Comparison of ENCODE assay signal across 9 mouse cellular contexts in the genomic region with DNA sequence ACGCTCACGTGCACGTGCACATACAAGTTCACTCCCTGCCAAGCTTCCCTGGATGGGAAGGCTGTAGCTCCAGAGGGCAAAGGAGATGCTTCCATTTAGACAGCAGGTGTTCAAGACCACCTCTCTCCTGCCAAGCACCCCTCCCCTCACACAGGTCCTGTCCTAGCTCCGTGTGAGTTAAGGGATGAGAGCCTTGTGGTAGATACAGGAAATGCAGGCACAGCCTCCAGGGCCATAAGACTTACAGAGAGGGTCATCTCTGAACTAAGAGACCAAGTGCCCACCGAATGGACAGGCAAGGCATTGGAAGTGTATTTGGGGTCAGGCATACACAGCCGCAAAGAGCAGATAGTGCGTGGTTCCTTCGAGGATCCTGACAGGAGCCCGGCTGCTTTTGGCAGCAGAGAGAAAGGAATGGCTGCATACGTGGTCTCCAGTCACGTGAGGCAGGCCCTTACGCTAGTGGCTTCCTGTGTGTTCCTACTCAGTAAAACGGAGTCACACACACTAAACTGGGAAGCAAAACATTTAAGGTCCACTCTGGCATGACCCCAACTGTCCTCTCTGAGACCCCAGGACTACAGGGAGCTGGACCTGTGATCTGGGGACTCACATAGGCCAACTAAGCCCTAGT. TPM values are rescaled to one million over a fixed set of nuclear protein-coding genes. Genes with fewer than 3 reads are reported as not detected.
DNase-seq lines count a peak whose midpoint lies in the region; ATAC-seq and TF ChIP-seq lines count a peak whose summit lies in the region.
"Had no signal": no experiment of that assay in that cellular context is flagged by ENCODE, and none has a peak within 500 bp of the region (broad histone marks: within the 10 kb centered on the region; RNA-seq: fewer than 3 reads in every experiment).

No protein-coding gene starts in this region.

- WGBS in lung, postnatal 0 days = 76% methylated on average over 13 of the region's 13 CpGs
- WGBS in lung, adult 2 months = 74% methylated on average over 13 of the region's 13 CpGs
- 80% methylated on average over 13 of the region's 13 CpGs for WGBS in forebrain, embryonic 12.5 days
- 81% methylated on average over 13 of the region's 13 CpGs for WGBS in limb, embryonic 14.5 days
- 77% methylated on average over 13 of the region's 13 CpGs for WGBS in stomach, embryonic 16.5 days

- no peak for TF ChIP-seq POLR2A in lung, adult 2 months (IDR thresholded peaks at IDR 0.05; ENCODE audit: borderline replicate concordance, extremely low read depth, low read depth, low read length)
- TF ChIP-seq POLR2A in limb, embryonic 14.5 days (IDR thresholded peaks at IDR 0.05; ENCODE audit: borderline replicate concordance, extremely low read depth, insufficient read depth, insufficient read length) = no peak

- peaks cover 4% of the 10 kb centered on the region; the same call in 1 of the 2 replicates for H3K4me1 ChIP-seq in lung, postnatal 0 days (ENCODE audit: insufficient read depth, low read depth, low read length)
- H3K4me1 ChIP-seq in lung, adult 2 months (ENCODE audit: control insufficient read depth, insufficient read depth, low read length) = peaks cover 3% of the 10 kb centered on the region; the same call in 1 of the 2 replicates
- H3K4me1 ChIP-seq in forebrain, embryonic 12.5 days = peaks cover 3% of the 10 kb centered on the region
- H3K4me1 ChIP-seq in limb, embryonic 14.5 days (ENCODE audit: control insufficient read depth, insufficient read depth, low read length) = peaks cover 5% of the 10 kb centered on the region; the same call in 1 of the 2 replicates
- H3K4me1 ChIP-seq in stomach, embryonic 16.5 days (ENCODE audit: control insufficient read depth, insufficient read depth, low read length) = peaks cover 23% of the 10 kb centered on the region; the same call in 1 of the 2 replicates

- H3K4me3 ChIP-seq in lung, postnatal 0 days (ENCODE audit: low read depth, low read length) = no peak overlapping the region
- H3K4me3 ChIP-seq in lung, adult 2 months (replicated peaks; ENCODE audit: extremely low read depth, low read depth, low read length) = no peak overlapping the region
- H3K4me3 ChIP-seq in forebrain, embryonic 12.5 days (replicated peaks) = 0 out of 2 replicates have a peak overlapping the region, but pooled peaks have one; percentile 24
- H3K4me3 ChIP-seq in limb, embryonic 14.5 days (replicated peaks; ENCODE audit: low read length) = no peak overlapping the region
- H3K4me3 ChIP-seq in stomach, embryonic 16.5 days (replicated peaks; ENCODE audit: low read length) = peak overlapping the region; percentile 7; the same call in 1 of the 2 replicates

- ATAC-seq in lung, postnatal 0 days = no peak
- ATAC-seq in forebrain, embryonic 12.5 days (ENCODE audit: low FRiP score) = no peak
- ATAC-seq in limb, embryonic 14.5 days (ENCODE audit: low FRiP score, low read depth) = no peak
- ATAC-seq in stomach, embryonic 16.5 days (ENCODE audit: insufficient read depth, low FRiP score) = no peak
- ATAC-seq in granulocyte monocyte progenitor cell, adult 5-6 weeks (replicated peaks; ENCODE audit: poor library complexity, severe bottlenecking) = no peak

- peak overlapping the region; percentile 47; the same call in 1 of the 2 replicates for H3K4me2 ChIP-seq in lung, postnatal 0 days (replicated peaks; ENCODE audit: low read depth, low read length)
- peak overlapping the region; percentile 48 for H3K4me2 ChIP-seq in forebrain, embryonic 12.5 days
- peak overlapping the region; percentile 40 for H3K4me2 ChIP-seq in limb, embryonic 14.5 days (replicated peaks; ENCODE audit: low read depth, low read length, severe bottlenecking)
- peak overlapping the region; percentile 44 for H3K4me2 ChIP-seq in stomach, embryonic 16.5 days (ENCODE audit: low read depth, low read length)

- H3K9me3 ChIP-seq in lung, postnatal 0 days (ENCODE audit: low read length) = no peaks in the 10 kb centered on the region
- H3K9me3 ChIP-seq in forebrain, embryonic 12.5 days = no peaks in the 10 kb centered on the region
- H3K9me3 ChIP-seq in limb, embryonic 14.5 days (ENCODE audit: control insufficient read depth, low read length) = no peaks in the 10 kb centered on the region
- no peaks in the 10 kb centered on the region for H3K9me3 ChIP-seq in stomach, embryonic 16.5 days (replicated peaks; ENCODE audit: control insufficient read depth, low read length)

- H3K36me3 ChIP-seq in lung, postnatal 0 days (ENCODE audit: insufficient read depth, low read length) = no peaks in the 10 kb centered on the region
- no peaks in the 10 kb centered on the region for H3K36me3 ChIP-seq in forebrain, embryonic 12.5 days (replicated peaks)
- no peaks in the 10 kb centered on the region for H3K36me3 ChIP-seq in limb, embryonic 14.5 days (ENCODE audit: control insufficient read depth, insufficient read depth, low read length)
- H3K36me3 ChIP-seq in stomach, embryonic 16.5 days (ENCODE audit: control insufficient read depth, insufficient read depth, low read length) = no peaks in the 10 kb centered on the region

- H3K27ac ChIP-seq in lung, postnatal 0 days (ENCODE audit: low read length) = peak overlapping the region; percentile 88
- peak overlapping the region; percentile 74; the same call in 1 of the 2 replicates for H3K27ac ChIP-seq in forebrain, embryonic 12.5 days
- peak overlapping the region; percentile 53; the same call in 1 of the 2 replicates for H3K27ac ChIP-seq in limb, embryonic 14.5 days (replicated peaks; ENCODE audit: low read depth, low read length)
- peak overlapping the region; percentile 64 for H3K27ac ChIP-seq in stomach, embryonic 16.5 days (ENCODE audit: low read length)

- H3K9ac ChIP-seq in lung, postnatal 0 days (replicated peaks; ENCODE audit: low read depth) = no peak overlapping the region
- H3K9ac ChIP-seq in forebrain, embryonic 12.5 days = no peak overlapping the region
- H3K9ac ChIP-seq in limb, embryonic 14.5 days (ENCODE audit: low read depth, low read length, severe bottlenecking) = peak overlapping the region; percentile 21; the same call in 1 of the 2 replicates
- H3K9ac ChIP-seq in stomach, embryonic 16.5 days (ENCODE audit: low read length) = peak overlapping the region; percentile 23

- no peaks in the 10 kb centered on the region for H3K27me3 ChIP-seq in lung, postnatal 0 days (replicated peaks; ENCODE audit: insufficient read depth, low read length)
- H3K27me3 ChIP-seq in forebrain, embryonic 12.5 days = peaks cover 15% of the 10 kb centered on the region
- no peaks in the 10 kb centered on the region for H3K27me3 ChIP-seq in limb, embryonic 14.5 days (ENCODE audit: control insufficient read depth, insufficient read depth, low read length)
- H3K27me3 ChIP-seq in stomach, embryonic 16.5 days (ENCODE audit: control insufficient read depth, insufficient read depth, low read length) = no peaks in the 10 kb centered on the region

- no peak for DNase-seq in lung, postnatal 0 days (ENCODE audit: low spot score)
- no peak for DNase-seq in lung, adult 2 months
- no peak for DNase-seq in limb, embryonic 14.5 days (ENCODE audit: low spot score)
- DNase-seq in retina, postnatal 1 day = no peak
- DNase-seq in kidney, postnatal 14 days = no peak

- no peak for TF ChIP-seq EP300 in lung, postnatal 0 days (IDR thresholded peaks at IDR 0.05)

- peak; percentile 42; the same call in 1 of the 2 replicates for TF ChIP-seq CTCF in lung, postnatal 0 days (IDR thresholded peaks at IDR 0.05)
- no peak for TF ChIP-seq CTCF in lung, adult 2 months (IDR thresholded peaks at IDR 0.05; ENCODE audit: insufficient read depth, low read length)

RNA-seq across cellular contexts. Expression of a gene that starts 20.9 kb away (rescaled TPM):
- 353 and 389 TPM in 2 replicates for polyA plus RNA-seq in lung, postnatal 0 days (2015; fragmentation: Nextera tagmentation; extraction: Ambion mirVana)
- polyA plus RNA-seq in lung, adult 2 months (2012; rRNA removed) = 128 and 147 TPM in 2 replicates
- polyA plus RNA-seq in forebrain, embryonic 12.5 days (2016; fragmentation: Nextera tagmentation; extraction: Ambion mirVana) = 10.0 and 13.4 TPM in 2 replicates
- 3.7 and 7.9 TPM in 2 replicates for polyA plus RNA-seq in limb, embryonic 14.5 days (2012; rRNA removed)
- polyA plus RNA-seq in limb, embryonic 14.5 days (2014; fragmentation: Nextera tagmentation; extraction: Ambion mirVana) = 13.2 and 19.8 TPM in 2 replicates
- 1,152 and 1,422 TPM in 2 replicates for polyA plus RNA-seq in stomach, embryonic 16.5 days (2015; fragmentation: Nextera tagmentation; extraction: Ambion mirVana)
- total RNA-seq in granulocyte monocyte progenitor cell, adult 5-6 weeks (2014; fragmentation: Nextera tagmentation) = 0.30 TPM in 1 of 2 replicates, not detected in the other
- 0.31 and 0.60 TPM in 2 replicates for total RNA-seq in granulocyte monocyte progenitor cell, adult 5-6 weeks (2017)

RNA-seq across cellular contexts. Expression of a gene that starts 29.3 kb away (rescaled TPM):
- polyA plus RNA-seq in lung, postnatal 0 days (2015; fragmentation: Nextera tagmentation; extraction: Ambion mirVana) = 0.08 and 0.20 TPM in 2 replicates
- polyA plus RNA-seq in lung, adult 2 months (2012; rRNA removed) = 0.05 and 32.9 TPM in 2 replicates
- polyA plus RNA-seq in forebrain, embryonic 12.5 days (2016; fragmentation: Nextera tagmentation; extraction: Ambion mirVana) = not detected in 2 replicates
- polyA plus RNA-seq in limb, embryonic 14.5 days (2012; rRNA removed) = 0.04 and 0.09 TPM in 2 replicates
- 0.08 and 0.22 TPM in 2 replicates for polyA plus RNA-seq in limb, embryonic 14.5 days (2014; fragmentation: Nextera tagmentation; extraction: Ambion mirVana)
- polyA plus RNA-seq in stomach, embryonic 16.5 days (2015; fragmentation: Nextera tagmentation; extraction: Ambion mirVana) = 23.6 and 43.1 TPM in 2 replicates
- total RNA-seq in granulocyte monocyte progenitor cell, adult 5-6 weeks (2014; fragmentation: Nextera tagmentation) = not detected in 2 replicates
- not detected in 2 replicates for total RNA-seq in granulocyte monocyte progenitor cell, adult 5-6 weeks (2017)
- total RNA-seq: gastrocnemius, postnatal 25 days had no signal

RNA-seq across cellular contexts. Expression of a gene that starts 43.3 kb away (rescaled TPM):
- polyA plus RNA-seq in lung, postnatal 0 days (2015; fragmentation: Nextera tagmentation; extraction: Ambion mirVana) = 1.0 and 1.4 TPM in 2 replicates
- 24.6 and 32.7 TPM in 2 replicates for polyA plus RNA-seq in lung, adult 2 months (2012; rRNA removed)
- polyA plus RNA-seq in forebrain, embryonic 12.5 days (2016; fragmentation: Nextera tagmentation; extraction: Ambion mirVana) = 0.08 and 0.15 TPM in 2 replicates
- polyA plus RNA-seq in limb, embryonic 14.5 days (2012; rRNA removed) = 0.18 and 0.23 TPM in 2 replicates
- polyA plus RNA-seq in limb, embryonic 14.5 days (2014; fragmentation: Nextera tagmentation; extraction: Ambion mirVana) = 0.29 and 0.51 TPM in 2 replicates
- 1.9 and 2.0 TPM in 2 replicates for polyA plus RNA-seq in stomach, embryonic 16.5 days (2015; fragmentation: Nextera tagmentation; extraction: Ambion mirVana)
- total RNA-seq in granulocyte monocyte progenitor cell, adult 5-6 weeks (2014; fragmentation: Nextera tagmentation) = not detected in 2 replicates
- total RNA-seq in granulocyte monocyte progenitor cell, adult 5-6 weeks (2017) = not detected in 2 replicates

RNA-seq across cellular contexts. Expression of a gene that starts 44.5 kb away (rescaled TPM):
- 235 and 248 TPM in 2 replicates for polyA plus RNA-seq in lung, postnatal 0 days (2015; fragmentation: Nextera tagmentation; extraction: Ambion mirVana)
- polyA plus RNA-seq in lung, adult 2 months (2012; rRNA removed) = 62.6 and 63.8 TPM in 2 replicates
- polyA plus RNA-seq in forebrain, embryonic 12.5 days (2016; fragmentation: Nextera tagmentation; extraction: Ambion mirVana) = 9.4 and 13.6 TPM in 2 replicates
- polyA plus RNA-seq in limb, embryonic 14.5 days (2012; rRNA removed) = 5.9 and 7.6 TPM in 2 replicates
- polyA plus RNA-seq in limb, embryonic 14.5 days (2014; fragmentation: Nextera tagmentation; extraction: Ambion mirVana) = 16.4 and 22.3 TPM in 2 replicates
- 550 and 609 TPM in 2 replicates for polyA plus RNA-seq in stomach, embryonic 16.5 days (2015; fragmentation: Nextera tagmentation; extraction: Ambion mirVana)
- 11.4 and 20.2 TPM in 2 replicates for total RNA-seq in granulocyte monocyte progenitor cell, adult 5-6 weeks (2014; fragmentation: Nextera tagmentation)
- total RNA-seq in granulocyte monocyte progenitor cell, adult 5-6 weeks (2017) = 12.4 and 24.9 TPM in 2 replicates

RNA-seq across cellular contexts. Expression of a gene that starts 58.9 kb away (rescaled TPM):
- 2.5 and 2.9 TPM in 2 replicates for polyA plus RNA-seq in lung, postnatal 0 days (2015; fragmentation: Nextera tagmentation; extraction: Ambion mirVana)
- polyA plus RNA-seq in lung, adult 2 months (2012; rRNA removed) = 0.25 and 1,733 TPM in 2 replicates
- polyA plus RNA-seq in forebrain, embryonic 12.5 days (2016; fragmentation: Nextera tagmentation; extraction: Ambion mirVana) = not detected in 2 replicates
- polyA plus RNA-seq in limb, embryonic 14.5 days (2012; rRNA removed) = 27.0 and 51.0 TPM in 2 replicates
- 180 and 268 TPM in 2 replicates for polyA plus RNA-seq in limb, embryonic 14.5 days (2014; fragmentation: Nextera tagmentation; extraction: Ambion mirVana)
- 2,205 and 3,875 TPM in 2 replicates for polyA plus RNA-seq in stomach, embryonic 16.5 days (2015; fragmentation: Nextera tagmentation; extraction: Ambion mirVana)
- not detected in 2 replicates for total RNA-seq in granulocyte monocyte progenitor cell, adult 5-6 weeks (2014; fragmentation: Nextera tagmentation)
- total RNA-seq in granulocyte monocyte progenitor cell, adult 5-6 weeks (2017) = not detected in 2 replicates
- total RNA-seq: gastrocnemius, postnatal 25 days had no signal

Comparison
In these comparisons a context has a peak if more than half of its experiments do, and no peak if none do; other contexts are left out.
1. H3K4me3 ChIP-seq: peak in forebrain, embryonic 12.5 days (single experiment) and stomach, embryonic 16.5 days (single experiment); none in lung, postnatal 0 days (single experiment), lung, adult 2 months (single experiment) and limb, embryonic 14.5 days (single experiment).
2. H3K9ac ChIP-seq: peak in limb, embryonic 14.5 days (single experiment) and stomach, embryonic 16.5 days (single experiment); none in lung, postnatal 0 days (single experiment) and forebrain, embryonic 12.5 days (single experiment).
3. Peak in every context shown above with its lines, with median percentiles within 50 percentile points of each other: H3K27ac ChIP-seq and H3K4me2 ChIP-seq.